Mouse (Mus musculus) common myeloid progenitor, adult 5-6 weeks (primary cell): Measurements from ENCODE around the gene Zcchc7. TPM values are rescaled to one million over a fixed set of nuclear protein-coding genes. Genes with fewer than 3 reads are reported as not detected.
"Not testable (repeated sequence)": the region's sequence is repeated elsewhere in the genome, so short reads cannot be mapped to it uniquely, and the experiment has no call there.

Source experiments
- ATAC-seq: replicated peaks from 2 replicates; pipeline ENCODE4 v1.8.0; 2016; ENCODE audit warnings: low read depth, mild to moderate bottlenecking, moderate TSS enrichment, inconsistent platforms; ENCODE audit not compliant: poor library complexity, severe bottlenecking
- total RNA-seq: library from RNA; stranded (forward); fragments of 200-1000, 187-1606 nt; gene quantifications from 2 replicates; pipeline ENCODE4 v1.2.3, GENCODE M21; 2017

Zcchc7 gene
- total RNA-seq, 1 experiment from 2014 or later, result 92.3 TPM

- ATAC-seq, result peak; percentile 96
These were observed 666 bp downstream of the Zcchc7 start for GRCm38 (mm10) chr4:44756134-44756951.

- not testable (repeated sequence) for ATAC-seq
These were observed 1.5 kb downstream of the Zcchc7 start for GRCm38 (mm10) chr4:44757131-44757530.

- no peak for ATAC-seq
These were observed 19.2 kb downstream of the Zcchc7 start for GRCm38 (mm10) chr4:44774890-44775289.

GRCm38 (mm10) chr4:44776651-44777050, 21.0 kb downstream of the Zcchc7 start:
- no peak for ATAC-seq

GRCm38 (mm10) chr4:44777101-44777500, 21.4 kb downstream of the Zcchc7 start:
- ATAC-seq, result no peak

GRCm38 (mm10) chr4:44777711-44778110, 22.0 kb downstream of the Zcchc7 start:
- ATAC-seq, result no peak

GRCm38 (mm10) chr4:44778316-44778715, 22.6 kb downstream of the Zcchc7 start:
- ATAC-seq, result no peak

GRCm38 (mm10) chr4:44780462-44781157, 24.9 kb downstream of the Zcchc7 start:
- ATAC-seq, result no peak

- no peak for ATAC-seq
These were observed 25.8 kb downstream of the Zcchc7 start for GRCm38 (mm10) chr4:44781494-44781893.

- ATAC-seq, result no peak
These were observed 28.1 kb downstream of the Zcchc7 start for GRCm38 (mm10) chr4:44783566-44784292.

GRCm38 (mm10) chr4:44812855-44813254, 57.2 kb downstream of the Zcchc7 start:
- no peak for ATAC-seq

- ATAC-seq, result peak; percentile 68
These were observed 58.1 kb downstream of the Zcchc7 start for GRCm38 (mm10) chr4:44813770-44814169.

GRCm38 (mm10) chr4:44816584-44816983, 60.9 kb downstream of the Zcchc7 start:
- peak; percentile 78 for ATAC-seq

- no peak for ATAC-seq
These were observed 74.9 kb downstream of the Zcchc7 start for GRCm38 (mm10) chr4:44830609-44831008.

- no peak for ATAC-seq
These were observed 96.2 kb downstream of the Zcchc7 start for GRCm38 (mm10) chr4:44851835-44852251.

- ATAC-seq, result peak; percentile 54; the same call in 1 of the 2 replicates
These were observed 115.9 kb downstream of the Zcchc7 start for GRCm38 (mm10) chr4:44871591-44871990.

GRCm38 (mm10) chr4:44872048-44872447, 116.4 kb downstream of the Zcchc7 start:
- no peak for ATAC-seq

GRCm38 (mm10) chr4:44880065-44880623, 124.5 kb downstream of the Zcchc7 start:
- no peak for ATAC-seq

GRCm38 (mm10) chr4:44886143-44886542, 130.5 kb downstream of the Zcchc7 start:
- ATAC-seq, result no peak

GRCm38 (mm10) chr4:44891344-44891743, 135.7 kb downstream of the Zcchc7 start:
- no peak for ATAC-seq
